Mouse (Mus musculus): ENCODE measurements at regions not wholly inside any gene's neighbourhood (a gene's known extent, or its start where the extent isn't known, plus 50 kb on each side); places are given as distances from the start of the nearest gene placed in this dataset.
"Not testable (repeated sequence)": the region's sequence is repeated elsewhere in the genome, so short reads cannot be mapped to it uniquely, and the experiment has no call there.

DNA sequence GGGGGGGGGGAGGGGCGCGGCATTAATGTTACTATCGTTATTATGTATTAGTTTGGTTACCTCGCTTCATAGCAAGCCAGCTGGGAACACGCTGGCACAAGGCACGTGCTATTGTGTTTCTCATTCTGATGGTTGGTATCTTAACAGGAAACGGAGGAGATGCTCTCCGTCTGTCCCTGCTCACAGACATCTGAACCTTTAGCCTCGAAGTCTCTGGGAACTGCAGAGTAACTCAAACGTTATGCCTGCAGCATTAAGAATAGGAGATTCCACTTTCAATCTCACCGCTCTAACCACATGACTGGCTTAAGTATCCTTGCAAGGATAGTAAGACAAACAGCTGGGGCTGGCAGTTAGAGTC is 80.0 kb downstream of the Nfkbiz start:
- Histone ChIP-seq H3K4me2 (ENCODE audit: low read depth) (no peak overlapping the region), H3K9me3 (ENCODE audit: low read length) (no peaks in the 10 kb centered on the region), H3K27me3 (ENCODE audit: insufficient read depth, low read length) (no peaks in the 10 kb centered on the region), H3K36me3 (ENCODE audit: insufficient read depth) (no peaks in the 10 kb centered on the region), H3K9ac (no peak overlapping the region), H3K4me1 (ENCODE audit: insufficient read depth) (no peaks in the 10 kb centered on the region), H3K27ac (ENCODE audit: low read depth, low read length) (no peak overlapping the region), H3K4me3 (ENCODE audit: low read depth, low read length) (no peak overlapping the region)
- no peak for ATAC-seq
- WGBS: 88% methylated on average over 11 of the region's 11 CpGs
- no peak for DNase-seq
- TF ChIP-seq CTCF (IDR thresholded peaks at IDR 0.05; ENCODE audit: low read depth): no peak

DNA sequence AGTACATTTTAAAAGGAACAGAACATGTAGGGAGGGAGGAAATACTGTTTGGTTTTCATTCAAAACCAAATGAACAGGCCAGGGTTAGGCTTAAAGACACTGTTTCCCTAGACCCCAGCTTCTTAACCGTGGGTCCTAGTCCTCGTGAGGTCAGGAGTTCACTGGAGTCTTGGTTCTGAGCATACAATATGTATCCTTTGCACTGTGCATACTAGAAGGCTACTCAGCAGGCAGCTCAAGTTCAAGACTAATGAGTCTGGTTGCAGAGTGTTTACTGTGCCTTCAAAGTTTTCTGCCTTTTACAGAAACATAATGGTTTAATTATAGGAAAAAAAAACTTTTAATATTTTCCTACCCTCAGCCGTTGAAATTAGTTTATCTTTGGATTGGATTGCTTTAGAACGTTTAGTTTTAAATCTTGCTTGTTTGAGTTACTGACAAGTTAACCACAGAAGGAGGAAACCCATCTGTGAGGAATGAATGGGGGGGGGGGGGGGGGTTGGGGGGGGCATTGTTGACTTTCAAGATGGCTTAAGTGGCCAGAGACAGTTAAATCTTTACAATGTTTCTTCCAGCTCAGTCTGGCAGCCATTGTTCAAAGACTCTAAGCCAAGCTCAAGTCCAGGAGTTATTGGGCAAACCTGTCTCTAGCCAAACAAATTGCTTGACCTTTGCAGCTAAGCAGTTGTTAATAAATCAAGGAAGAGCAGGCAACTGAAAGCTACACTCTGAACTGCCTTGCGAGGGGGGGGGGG is 80.6 kb downstream of the Nfkbiz start:
- Histone ChIP-seq H3K4me2 (ENCODE audit: low read depth) (no peak overlapping the region), H3K9ac (no peak overlapping the region), H3K27ac (ENCODE audit: low read depth, low read length) (no peak overlapping the region), H3K9me3 (ENCODE audit: low read length) (no peaks in the 10 kb centered on the region), H3K27me3 (ENCODE audit: insufficient read depth, low read length) (no peaks in the 10 kb centered on the region), H3K36me3 (ENCODE audit: insufficient read depth) (no peaks in the 10 kb centered on the region), H3K4me3 (ENCODE audit: low read depth, low read length) (no peak overlapping the region), H3K4me1 (ENCODE audit: insufficient read depth) (no peaks in the 10 kb centered on the region)
- ATAC-seq (no peak), DNase-seq (no peak)
- WGBS: 68% methylated on average over 4 of the region's 5 CpGs
- TF ChIP-seq CTCF (IDR thresholded peaks at IDR 0.05; ENCODE audit: low read depth): no peak

DNA sequence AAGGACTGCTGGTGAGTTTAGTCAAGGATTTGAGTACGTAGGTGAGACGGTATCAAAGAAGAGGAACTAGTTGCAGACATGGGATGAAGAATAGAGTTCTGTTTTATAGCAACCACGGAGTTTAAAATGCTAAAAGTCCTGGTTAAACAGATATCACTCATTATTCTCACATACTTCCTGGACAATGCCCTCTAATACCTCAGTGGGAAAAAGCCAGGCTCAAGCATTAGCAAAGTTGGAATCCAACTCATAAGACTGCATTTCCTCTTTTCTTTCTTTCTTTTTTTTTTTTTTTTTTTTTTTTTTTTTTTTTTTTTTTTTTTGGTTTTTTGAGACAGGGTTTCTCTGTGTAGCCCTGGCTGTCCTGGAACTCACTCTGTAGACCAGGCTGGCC is 81.3 kb downstream of the Nfkbiz start:
- 92% methylated on average over 3 of the region's 3 CpGs for WGBS
- not testable (repeated sequence) for DNase-seq, ATAC-seq

DNA sequence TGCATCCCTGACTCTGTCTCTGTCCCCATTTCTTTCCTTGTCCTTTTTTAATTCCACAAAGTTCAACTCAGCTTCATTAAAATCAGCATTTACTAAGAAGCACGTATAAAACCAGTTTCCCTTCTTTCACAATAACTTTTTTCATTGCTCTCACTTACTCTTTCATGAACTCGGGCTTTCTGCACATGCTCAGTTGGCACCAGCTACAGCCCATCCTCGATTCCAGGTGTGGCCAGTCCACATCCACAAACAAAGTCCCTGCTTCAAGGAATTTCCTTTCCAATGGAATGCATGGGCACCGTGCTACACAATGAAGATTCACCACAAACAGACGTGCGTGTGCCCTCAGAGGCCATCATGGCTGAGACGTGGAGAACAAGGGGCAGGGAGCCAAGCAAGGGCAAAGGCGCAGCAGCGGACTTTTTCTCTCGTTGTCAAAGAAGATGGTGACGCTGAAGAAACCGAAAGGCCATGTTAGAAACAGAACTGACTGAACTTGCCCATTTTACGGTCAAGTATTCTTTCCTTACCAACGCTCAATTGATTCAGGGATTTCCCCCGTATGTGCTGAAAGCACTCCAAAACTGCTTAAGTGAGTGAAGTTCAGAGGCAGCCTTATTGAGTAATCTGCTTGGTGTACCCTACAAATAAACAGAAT is 81.8 kb downstream of the Nfkbiz start:
- DNase-seq (no peak), ATAC-seq (no peak)
- Histone ChIP-seq H3K9me3 (ENCODE audit: low read length) (no peaks in the 10 kb centered on the region), H3K27ac (ENCODE audit: low read depth, low read length) (no peak overlapping the region), H3K4me3 (ENCODE audit: low read depth, low read length) (no peak overlapping the region), H3K4me1 (ENCODE audit: insufficient read depth) (no peaks in the 10 kb centered on the region), H3K27me3 (ENCODE audit: insufficient read depth, low read length) (no peaks in the 10 kb centered on the region), H3K9ac (no peak overlapping the region), H3K36me3 (ENCODE audit: insufficient read depth) (no peaks in the 10 kb centered on the region), H3K4me2 (ENCODE audit: low read depth) (no peak overlapping the region)
- 87% methylated on average over 15 of the region's 15 CpGs for WGBS
- TF ChIP-seq CTCF (IDR thresholded peaks at IDR 0.05; ENCODE audit: low read depth): no peak

More for the DNA sequence above, 81.3 kb downstream of the Nfkbiz start:
- not testable (repeated sequence) for H3K27me3 ChIP-seq (ENCODE audit: insufficient read depth, low read length); H3K4me3 ChIP-seq (ENCODE audit: low read depth, low read length); H3K4me1 ChIP-seq (ENCODE audit: insufficient read depth); H3K27ac ChIP-seq (ENCODE audit: low read depth, low read length); H3K36me3 ChIP-seq (ENCODE audit: insufficient read depth); H3K9me3 ChIP-seq (ENCODE audit: low read length); H3K9ac ChIP-seq; H3K4me2 ChIP-seq (ENCODE audit: low read depth)

DNA sequence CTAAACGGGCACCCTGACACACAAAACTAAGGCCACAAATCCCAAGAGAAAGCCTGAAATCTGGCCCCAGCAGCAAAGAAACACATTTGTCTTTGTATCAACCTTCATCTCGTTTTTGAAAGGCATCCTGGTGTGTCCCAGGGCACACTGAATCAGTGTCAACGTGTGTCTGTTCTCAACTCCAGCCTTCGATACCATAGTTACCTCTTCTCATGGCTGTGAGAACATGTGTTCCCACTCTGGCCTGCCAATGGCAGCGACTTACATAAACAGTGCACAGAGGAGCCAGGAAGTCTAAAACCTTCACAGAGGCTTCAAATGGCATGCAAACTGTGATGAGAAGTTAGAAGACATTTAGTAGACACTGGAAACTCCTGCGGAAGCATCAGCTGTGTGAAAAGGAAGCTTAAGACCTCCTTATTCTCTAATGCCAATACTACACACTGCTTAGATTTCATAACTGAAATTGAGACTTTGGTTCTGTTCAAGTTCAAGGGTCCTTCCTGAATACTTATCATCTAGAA is 83.3 kb downstream of the Nfkbiz start:
- ATAC-seq: no peak
- WGBS: 75% methylated on average over 6 of the region's 6 CpGs
- no peak for DNase-seq
- no peak overlapping the region for H3K4me3 ChIP-seq (ENCODE audit: low read depth, low read length)
- no peak overlapping the region for H3K27ac ChIP-seq (ENCODE audit: low read depth, low read length)
- H3K4me1 ChIP-seq (ENCODE audit: insufficient read depth): no peaks in the 10 kb centered on the region
- no peaks in the 10 kb centered on the region for H3K27me3 ChIP-seq (ENCODE audit: insufficient read depth, low read length)
- no peaks in the 10 kb centered on the region for H3K9me3 ChIP-seq (ENCODE audit: low read length)
- H3K4me2 ChIP-seq (ENCODE audit: low read depth): no peak overlapping the region
- no peak for TF ChIP-seq CTCF (IDR thresholded peaks at IDR 0.05; ENCODE audit: low read depth)
- no peaks in the 10 kb centered on the region for H3K36me3 ChIP-seq (ENCODE audit: insufficient read depth)
- no peak overlapping the region for H3K9ac ChIP-seq

DNA sequence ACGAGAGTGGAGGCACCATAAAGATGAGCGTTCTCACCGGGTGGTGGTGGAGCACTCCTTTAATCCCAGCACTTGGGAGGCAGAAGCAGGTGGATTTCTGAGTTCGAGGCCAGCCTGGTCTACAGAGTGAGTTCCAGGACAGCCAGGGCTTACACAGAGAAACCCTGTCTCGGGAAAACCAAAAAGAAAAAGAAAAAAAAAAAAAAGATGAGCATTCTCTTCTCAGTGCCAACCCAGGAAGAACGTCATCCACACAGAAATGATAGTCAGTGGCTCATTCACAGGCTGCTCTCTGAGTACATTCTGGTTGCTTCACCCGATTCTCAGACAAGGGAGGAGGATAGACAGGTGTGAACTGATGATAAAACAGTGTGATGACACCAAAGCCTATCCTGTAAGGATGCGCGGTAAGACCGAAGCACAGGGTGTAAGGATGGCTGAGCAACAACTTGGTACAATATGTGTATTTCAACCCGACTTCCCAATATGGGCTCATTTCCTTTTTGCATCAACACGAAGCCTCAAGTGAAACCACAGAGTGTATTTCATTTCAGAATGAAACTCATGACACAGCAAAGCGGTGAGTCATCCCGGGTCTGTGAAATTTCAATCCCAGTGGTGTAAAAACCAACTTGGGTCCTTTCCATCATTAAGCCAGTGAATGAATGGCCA is 84.5 kb downstream of the Nfkbiz start:
- Histone ChIP-seq H3K36me3 (ENCODE audit: insufficient read depth) (no peaks in the 10 kb centered on the region), H3K9me3 (ENCODE audit: low read length) (no peaks in the 10 kb centered on the region), H3K4me1 (ENCODE audit: insufficient read depth) (no peaks in the 10 kb centered on the region), H3K9ac (no peak overlapping the region), H3K4me2 (ENCODE audit: low read depth) (no peak overlapping the region), H3K4me3 (ENCODE audit: low read depth, low read length) (no peak overlapping the region), H3K27me3 (ENCODE audit: insufficient read depth, low read length) (no peaks in the 10 kb centered on the region), H3K27ac (ENCODE audit: low read depth, low read length) (no peak overlapping the region)
- ATAC-seq (no peak), DNase-seq (no peak)
- WGBS: 91% methylated on average over 14 of the region's 14 CpGs
- TF ChIP-seq CTCF (IDR thresholded peaks at IDR 0.05; ENCODE audit: low read depth): no peak

DNA sequence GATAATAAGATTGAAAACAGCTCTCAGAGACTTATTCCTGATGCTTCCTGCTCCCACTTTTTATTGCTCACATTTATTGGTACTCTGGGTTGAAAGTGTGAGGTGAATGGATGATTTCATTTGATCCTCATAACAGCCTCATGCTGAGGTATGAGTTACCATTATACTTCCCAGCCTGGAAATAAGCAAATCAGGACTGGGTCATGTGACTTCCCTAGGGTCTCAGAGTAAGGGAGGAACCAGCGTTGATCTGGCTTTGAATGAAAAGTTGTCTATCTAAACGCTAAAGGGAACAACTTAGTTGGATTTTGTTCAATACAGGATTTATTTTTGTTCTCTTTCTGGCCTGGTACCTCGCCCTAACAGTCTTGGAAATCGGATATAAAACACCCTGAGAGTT is 85.3 kb downstream of the Nfkbiz start:
- ATAC-seq: no peak
- Histone ChIP-seq H3K9me3 (ENCODE audit: low read length) (no peaks in the 10 kb centered on the region), H3K27ac (ENCODE audit: low read depth, low read length) (no peak overlapping the region), H3K4me3 (ENCODE audit: low read depth, low read length) (no peak overlapping the region), H3K4me2 (ENCODE audit: low read depth) (no peak overlapping the region), H3K4me1 (ENCODE audit: insufficient read depth) (no peaks in the 10 kb centered on the region), H3K9ac (no peak overlapping the region), H3K27me3 (ENCODE audit: insufficient read depth, low read length) (no peaks in the 10 kb centered on the region), H3K36me3 (ENCODE audit: insufficient read depth) (no peaks in the 10 kb centered on the region)
- 81% methylated on average over 4 of the region's 4 CpGs for WGBS
- DNase-seq: no peak
- no peak for TF ChIP-seq CTCF (IDR thresholded peaks at IDR 0.05; ENCODE audit: low read depth)
